29 mouse cellular contexts compared by ENCODE assay signal in genomic region chr15:87773955-87774354, GRCm38 (mm10).
DNase-seq lines count a peak whose midpoint lies in the region; ATAC-seq and TF ChIP-seq lines count a peak whose summit lies in the region.
"Had no signal": no experiment of that assay in that cellular context is flagged by ENCODE, and none has a peak within 500 bp of the region (broad histone marks: within the 10 kb centered on the region; RNA-seq: fewer than 3 reads in every experiment).

No protein-coding gene starts in this region.

- no peaks in the 10 kb centered on the region for H3K36me3 ChIP-seq in forebrain, postnatal 0 days (ENCODE audit: insufficient read depth)
- no peaks in the 10 kb centered on the region for H3K36me3 ChIP-seq in forebrain, embryonic 12.5 days (replicated peaks)
- peaks cover 1% of the 10 kb centered on the region; the same call in 1 of the 2 replicates for H3K36me3 ChIP-seq in midbrain, postnatal 0 days (ENCODE audit: insufficient read depth, low read length)
- H3K36me3 ChIP-seq in midbrain, embryonic 14.5 days (ENCODE audit: control insufficient read depth, insufficient read depth, low read length) = no peaks in the 10 kb centered on the region
- H3K36me3 ChIP-seq: hindbrain, embryonic 12.5 days; limb, embryonic 10.5 days; limb, embryonic 15.5 days; liver, embryonic 15.5 days; midbrain, embryonic 10.5 days; neural tube, embryonic 12.5 days had no signal

- no peak overlapping the region for H3K27ac ChIP-seq in forebrain, postnatal 0 days (ENCODE audit: low read depth, low read length)
- H3K27ac ChIP-seq in forebrain, embryonic 12.5 days = no peak overlapping the region
- no peak overlapping the region for H3K27ac ChIP-seq in midbrain, postnatal 0 days (ENCODE audit: low read depth, low read length)
- H3K27ac ChIP-seq in midbrain, embryonic 14.5 days (replicated peaks; ENCODE audit: low read depth, low read length) = no peak overlapping the region
- H3K27ac ChIP-seq: hindbrain, embryonic 12.5 days; limb, embryonic 10.5 days; limb, embryonic 15.5 days; liver, embryonic 15.5 days; midbrain, embryonic 10.5 days; neural tube, embryonic 12.5 days had no signal

- TF ChIP-seq CTCF in forebrain, postnatal 0 days (IDR thresholded peaks at IDR 0.05; ENCODE audit: low read depth) = peak; percentile 19
- TF ChIP-seq CTCF in midbrain, postnatal 0 days (IDR thresholded peaks at IDR 0.05) = peak; percentile 41

- no peak for DNase-seq in forebrain, postnatal 0 days
- no peak for DNase-seq in midbrain, postnatal 0 days (ENCODE audit: low spot score)
- no peak for DNase-seq in midbrain, embryonic 14.5 days
- DNase-seq in R1 (ENCODE audit: low read depth, low spot score) = peak; percentile 25
- no peak for DNase-seq in cerebellum, postnatal 14 days
- DNase-seq: adrenal gland, postnatal 25 days; cerebellum, adult 18-20 months; cerebellum, postnatal 10 days; gastrocnemius, postnatal 14 days; heart, postnatal 14 days; kidney, adult 9 months; kidney, postnatal 25 days; lung, embryonic 14.5 days; lung, postnatal 14 days; right cerebral cortex, adult 18-20 months; spleen, adult 18-20 months had no signal

- no peak overlapping the region for H3K4me3 ChIP-seq in forebrain, postnatal 0 days (ENCODE audit: low read depth, low read length)
- no peak overlapping the region for H3K4me3 ChIP-seq in forebrain, embryonic 12.5 days (replicated peaks)
- no peak overlapping the region for H3K4me3 ChIP-seq in midbrain, postnatal 0 days (ENCODE audit: low read depth, low read length)
- no peak overlapping the region for H3K4me3 ChIP-seq in midbrain, embryonic 14.5 days (replicated peaks; ENCODE audit: low read depth, low read length)
- H3K4me3 ChIP-seq: erythroblast, embryonic 14.5 days; hindbrain, embryonic 12.5 days; limb, embryonic 10.5 days; limb, embryonic 15.5 days; liver, embryonic 15.5 days; midbrain, embryonic 10.5 days; myocyte; neural tube, embryonic 12.5 days had no signal

- no peak overlapping the region for H3K9ac ChIP-seq in forebrain, postnatal 0 days
- H3K9ac ChIP-seq in forebrain, embryonic 12.5 days = no peak overlapping the region
- H3K9ac ChIP-seq in midbrain, postnatal 0 days (replicated peaks; ENCODE audit: low read length, poor library complexity, severe bottlenecking) = no peak overlapping the region
- H3K9ac ChIP-seq in midbrain, embryonic 14.5 days (replicated peaks; ENCODE audit: low read length) = no peak overlapping the region
- H3K9ac ChIP-seq: hindbrain, embryonic 12.5 days; limb, embryonic 15.5 days; liver, embryonic 15.5 days; lung, embryonic 14.5 days; neural tube, embryonic 12.5 days had no signal

- H3K9me3 ChIP-seq in forebrain, postnatal 0 days (ENCODE audit: low read length) = no peaks in the 10 kb centered on the region
- H3K9me3 ChIP-seq in forebrain, embryonic 12.5 days = no peaks in the 10 kb centered on the region
- H3K9me3 ChIP-seq in midbrain, postnatal 0 days (ENCODE audit: low read length) = no peaks in the 10 kb centered on the region
- no peaks in the 10 kb centered on the region for H3K9me3 ChIP-seq in midbrain, embryonic 14.5 days (ENCODE audit: control insufficient read depth, low read length)
- H3K9me3 ChIP-seq: limb, embryonic 10.5 days; limb, embryonic 15.5 days; liver, embryonic 15.5 days; midbrain, embryonic 10.5 days; neural tube, embryonic 12.5 days had no signal

- H3K27me3 ChIP-seq in forebrain, postnatal 0 days (ENCODE audit: insufficient read depth, low read length) = no peaks in the 10 kb centered on the region
- no peaks in the 10 kb centered on the region for H3K27me3 ChIP-seq in forebrain, embryonic 12.5 days
- H3K27me3 ChIP-seq in midbrain, postnatal 0 days (ENCODE audit: insufficient read depth, low read length) = no peaks in the 10 kb centered on the region
- no peaks in the 10 kb centered on the region for H3K27me3 ChIP-seq in midbrain, embryonic 14.5 days (ENCODE audit: control insufficient read depth, insufficient read depth, low read length)
- H3K27me3 ChIP-seq: CH12.LX; hindbrain, embryonic 12.5 days; limb, embryonic 15.5 days; liver, embryonic 15.5 days; neural tube, embryonic 12.5 days had no signal

- H3K4me1 ChIP-seq in forebrain, postnatal 0 days (ENCODE audit: insufficient read depth) = no peaks in the 10 kb centered on the region
- H3K4me1 ChIP-seq in forebrain, embryonic 12.5 days = no peaks in the 10 kb centered on the region
- no peaks in the 10 kb centered on the region for H3K4me1 ChIP-seq in midbrain, postnatal 0 days (ENCODE audit: insufficient read depth, low read length)
- H3K4me1 ChIP-seq in midbrain, embryonic 14.5 days (ENCODE audit: control insufficient read depth, insufficient read depth, low read length) = no peaks in the 10 kb centered on the region
- H3K4me1 ChIP-seq: hindbrain, embryonic 12.5 days; limb, embryonic 10.5 days; limb, embryonic 15.5 days; liver, embryonic 15.5 days; midbrain, embryonic 10.5 days; neural tube, embryonic 12.5 days had no signal

- 61% methylated on average over 4 of the region's 4 CpGs for WGBS in forebrain, postnatal 0 days
- 60% methylated on average over 4 of the region's 4 CpGs for WGBS in forebrain, embryonic 12.5 days
- 63% methylated on average over 4 of the region's 4 CpGs for WGBS in midbrain, postnatal 0 days
- 63% methylated on average over 4 of the region's 4 CpGs for WGBS in midbrain, embryonic 14.5 days

- ATAC-seq in forebrain, postnatal 0 days = no peak
- no peak for ATAC-seq in forebrain, embryonic 12.5 days (ENCODE audit: low FRiP score)
- no peak for ATAC-seq in midbrain, postnatal 0 days (ENCODE audit: low FRiP score)
- ATAC-seq in midbrain, embryonic 14.5 days (ENCODE audit: low FRiP score, low TSS enrichment) = no peak
- ATAC-seq in megakaryocyte progenitor cell, adult 5-6 weeks (replicated peaks; ENCODE audit: poor library complexity) = no peak
- ATAC-seq: intestine, embryonic 16.5 days; midbrain, embryonic 16.5 days had no signal

- no peak overlapping the region for H3K4me2 ChIP-seq in forebrain, postnatal 0 days (ENCODE audit: low read depth)
- H3K4me2 ChIP-seq in forebrain, embryonic 12.5 days = no peak overlapping the region
- H3K4me2 ChIP-seq in midbrain, postnatal 0 days (ENCODE audit: low read depth, low read length, poor library complexity, severe bottlenecking) = no peak overlapping the region
- no peak overlapping the region for H3K4me2 ChIP-seq in midbrain, embryonic 14.5 days (ENCODE audit: low read length)
- H3K4me2 ChIP-seq: hindbrain, embryonic 12.5 days; limb, embryonic 15.5 days; liver, embryonic 15.5 days; lung, embryonic 14.5 days; neural tube, embryonic 12.5 days had no signal
